Mouse (Mus musculus): Measurements from ENCODE around the gene Bsn. TPM values are rescaled to one million over a fixed set of nuclear protein-coding genes. Genes with fewer than 3 reads are reported as not detected.
A peak's percentile ranks its signal among the peaks of the same experiment; 100 is the strongest.

Gene Bsn
- total RNA-seq, 2 experiments from 2014 or later = 228 to 231 TPM

- DNase-seq (ENCODE audit: low spot score in 2 of 2) = no peak
These were observed 63.6 kb downstream of the Bsn start for GRCm38 (mm10) chr9:108126436-108127180.

DNA sequence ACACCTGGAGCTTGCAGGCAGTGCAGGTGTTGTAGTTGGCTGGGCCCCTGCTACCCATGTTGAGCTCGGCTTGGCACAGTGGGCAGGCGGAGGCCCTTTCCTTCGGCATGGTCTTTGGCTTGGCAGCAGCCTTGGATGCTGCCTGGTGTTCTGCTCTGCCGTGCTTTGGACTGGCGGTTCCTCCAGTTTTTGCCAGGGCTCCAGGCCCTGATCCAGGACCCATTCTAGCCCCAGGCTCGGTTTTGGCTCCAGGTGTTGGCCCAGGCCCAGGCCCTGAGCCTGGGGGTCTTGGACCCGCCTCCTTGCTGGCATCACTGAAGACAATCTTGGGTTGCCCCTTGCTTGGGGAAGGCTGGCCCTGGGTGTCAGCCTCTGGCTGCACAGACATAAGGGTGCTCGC, 64.5 kb downstream of the Bsn start:
- DNase-seq (ENCODE audit: low spot score in 2 of 2) = no peak

GRCm38 (mm10) chr9:108123916-108124315, 66.3 kb downstream of the Bsn start:
- no peak for DNase-seq (ENCODE audit: low spot score in 2 of 2)

GRCm38 (mm10) chr9:108121170-108121969, 68.8 kb downstream of the Bsn start:
- DNase-seq (ENCODE audit: low spot score in 2 of 2) = no peak

- no peak for DNase-seq (ENCODE audit: low spot score in 2 of 2)
These were observed 69.5 kb downstream of the Bsn start for GRCm38 (mm10) chr9:108120671-108121070.

DNA sequence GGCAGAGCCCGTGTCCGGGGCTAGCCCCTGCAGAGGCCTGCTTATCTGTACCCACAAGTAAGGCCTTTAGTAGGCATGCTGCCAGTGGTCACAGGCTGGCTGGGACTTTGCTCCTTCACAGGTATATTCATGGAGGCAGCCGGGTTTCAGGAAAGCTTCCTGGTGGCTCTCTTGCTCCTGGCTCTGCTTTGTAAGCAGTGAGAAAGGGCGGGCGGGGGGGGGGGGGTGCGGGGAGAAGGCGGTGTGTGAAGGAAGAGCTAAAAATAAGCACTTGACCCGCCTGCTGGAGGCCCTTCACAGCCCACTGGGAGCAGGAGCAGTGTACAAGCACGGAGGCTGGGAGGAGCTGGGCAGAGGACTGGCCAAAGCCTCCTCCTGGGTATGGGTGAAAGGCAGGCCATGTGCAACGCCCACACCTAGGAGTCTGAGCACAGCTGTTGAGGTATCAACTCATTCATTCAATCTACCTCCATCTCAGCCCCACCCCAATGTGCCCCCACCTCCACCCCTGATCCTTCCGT, 70.2 kb downstream of the Bsn start:
- no peak for DNase-seq (ENCODE audit: low spot score in 2 of 2)

DNA sequence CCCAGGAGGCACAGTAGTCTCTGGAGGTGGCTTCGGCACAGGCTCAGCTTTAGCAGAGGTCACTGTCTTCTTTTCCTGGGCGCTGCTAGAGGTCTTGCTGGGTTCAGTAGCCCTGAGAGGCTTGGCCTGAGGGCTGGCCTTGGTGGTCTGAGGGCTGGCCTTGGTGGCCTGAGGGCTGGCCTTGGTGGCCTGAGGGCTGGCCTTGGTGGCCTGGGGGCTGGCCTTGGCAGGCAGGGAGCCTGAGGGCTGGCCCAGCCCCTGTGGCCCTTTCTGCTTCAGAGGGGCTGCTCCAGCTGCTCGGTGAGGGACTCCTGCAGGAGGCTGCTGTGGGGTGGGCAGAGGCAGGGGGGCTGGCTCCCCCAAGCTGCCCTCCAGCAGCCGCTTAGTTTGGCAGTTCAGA, 73.0 kb downstream of the Bsn start:
- no peak for DNase-seq (ENCODE audit: low spot score in 2 of 2)

- no peak for DNase-seq (ENCODE audit: low spot score in 2 of 2)
These were observed 74.7 kb downstream of the Bsn start for GRCm38 (mm10) chr9:108115290-108116077.

DNA sequence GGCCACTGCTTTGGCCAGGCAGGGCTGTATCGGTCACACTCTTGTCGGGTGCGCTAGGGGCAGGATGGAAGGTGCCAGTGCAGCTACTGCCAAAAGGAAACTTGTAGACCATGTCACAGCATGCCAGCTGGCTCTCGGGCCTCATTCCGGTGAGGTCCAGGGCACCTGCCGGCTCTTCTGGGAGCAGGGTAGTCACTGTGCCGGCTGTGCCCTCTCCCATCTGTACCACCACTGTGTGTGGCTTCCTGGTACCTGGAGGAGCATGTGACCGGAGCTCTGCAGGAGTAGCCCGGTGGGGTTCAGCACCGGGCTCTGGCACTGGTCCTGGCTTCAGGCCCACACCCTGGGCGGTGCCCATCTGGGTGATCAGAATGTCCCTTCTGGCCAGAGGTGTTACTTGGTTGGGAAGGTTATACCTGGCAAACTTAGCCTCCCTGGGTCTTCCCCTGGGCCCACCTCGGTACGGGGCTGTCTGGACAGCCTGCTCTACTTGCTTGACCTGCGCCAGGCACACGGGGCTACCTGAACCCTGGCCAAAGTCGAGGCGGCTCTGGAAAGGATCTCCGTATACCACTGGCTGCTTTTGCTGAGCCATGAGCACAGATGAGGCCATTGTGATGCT, 77.4 kb downstream of the Bsn start:
- DNase-seq (ENCODE audit: low spot score in 2 of 2) = no peak

DNA sequence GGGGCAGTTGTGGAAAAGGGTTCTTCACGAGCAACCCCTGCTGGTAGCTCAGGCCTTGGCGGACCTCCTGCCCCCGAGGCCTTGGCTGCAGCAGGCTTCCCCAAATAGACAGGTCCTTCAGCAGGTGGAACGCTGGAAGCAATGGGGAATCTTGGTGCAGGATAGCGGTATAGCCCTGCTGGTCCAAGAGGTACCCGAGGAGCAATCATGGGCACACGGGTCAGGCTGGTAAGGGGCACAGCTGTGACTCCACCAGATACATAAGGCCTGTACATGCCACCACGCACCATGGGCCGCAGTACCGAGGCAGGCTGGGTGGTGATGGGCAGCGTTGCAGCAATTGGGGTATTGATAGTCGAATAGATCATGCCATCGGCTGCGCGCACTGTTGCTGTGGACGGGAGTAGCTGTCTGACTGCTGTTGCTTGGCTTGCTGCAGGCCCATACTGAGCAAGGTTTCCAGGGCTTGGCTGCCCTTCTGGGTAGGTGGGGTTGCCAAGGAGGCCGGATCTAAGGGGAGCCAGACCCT, 78.5 kb downstream of the Bsn start:
- no peak for DNase-seq (ENCODE audit: low spot score in 2 of 2)

DNA sequence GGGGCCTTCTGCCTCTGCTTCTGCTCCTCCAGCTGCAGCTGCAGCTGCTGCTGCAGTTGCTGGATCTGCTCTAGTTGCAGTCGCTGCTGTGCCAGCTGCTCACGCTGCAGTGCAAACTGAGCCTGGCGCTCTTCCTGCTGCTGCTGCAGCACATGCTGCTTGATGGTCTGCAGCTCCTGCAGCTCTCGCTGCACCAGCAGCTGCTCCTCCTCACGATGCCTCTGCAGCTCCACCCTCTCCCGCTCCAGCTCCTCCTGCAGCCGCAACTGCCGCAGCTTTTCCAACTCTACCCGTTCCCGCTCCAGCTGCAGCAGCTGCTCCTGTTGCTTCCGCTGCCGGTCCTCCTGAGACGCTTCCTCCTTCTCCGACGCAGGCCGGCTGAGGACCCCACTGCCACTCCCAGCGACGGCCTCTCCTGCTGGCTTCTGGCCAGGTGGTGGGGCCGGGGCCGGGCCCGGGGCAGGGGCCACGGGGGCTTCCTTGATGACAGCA, 79.0 kb downstream of the Bsn start:
- no peak for DNase-seq (ENCODE audit: low spot score in 2 of 2)

DNA sequence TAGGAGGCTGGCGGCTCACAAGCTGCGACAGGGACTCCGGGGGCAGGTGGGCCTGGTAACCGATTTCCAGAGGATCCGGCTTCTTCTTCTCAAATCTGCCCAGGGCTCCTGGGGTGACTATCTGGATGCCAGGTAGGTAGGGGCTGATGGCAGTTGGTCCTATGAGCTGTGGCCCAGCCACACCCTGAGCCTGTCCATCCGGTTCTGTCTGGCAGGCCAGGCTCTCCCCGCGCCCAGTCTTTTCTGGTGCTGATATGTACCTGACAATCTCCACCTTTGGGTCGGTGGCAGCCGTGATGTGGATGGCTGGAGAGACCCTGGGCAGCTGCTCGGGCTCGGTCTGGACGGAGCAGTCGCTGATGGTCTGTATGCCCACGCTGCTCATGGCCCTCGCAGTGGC, 80.0 kb downstream of the Bsn start:
- no peak for DNase-seq (ENCODE audit: low spot score in 2 of 2)

- DNase-seq (ENCODE audit: low spot score in 2 of 2) = no peak
These were observed 82.3 kb downstream of the Bsn start for GRCm38 (mm10) chr9:108107867-108108266.

DNA sequence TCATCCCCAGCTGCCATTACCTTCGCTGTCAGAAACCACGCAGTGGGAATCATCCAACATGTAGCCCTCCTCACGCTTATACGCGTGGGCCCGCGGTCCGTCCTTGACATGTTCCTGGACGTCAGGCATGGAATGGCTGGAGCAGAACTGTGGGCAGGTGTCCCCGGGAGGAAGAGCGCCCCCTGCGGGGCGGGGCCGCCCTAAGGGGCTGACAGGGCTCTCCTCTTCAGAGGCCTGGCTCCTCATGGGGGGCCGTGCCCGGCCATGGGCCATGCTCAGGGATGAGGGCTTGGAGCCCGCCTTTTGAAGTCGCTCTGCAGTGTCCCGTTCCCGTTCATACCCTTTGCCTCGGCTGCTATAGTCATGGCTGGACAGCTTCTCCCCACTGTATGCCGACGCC, 84.1 kb downstream of the Bsn start:
- no peak for DNase-seq (ENCODE audit: low spot score in 2 of 2)

DNA sequence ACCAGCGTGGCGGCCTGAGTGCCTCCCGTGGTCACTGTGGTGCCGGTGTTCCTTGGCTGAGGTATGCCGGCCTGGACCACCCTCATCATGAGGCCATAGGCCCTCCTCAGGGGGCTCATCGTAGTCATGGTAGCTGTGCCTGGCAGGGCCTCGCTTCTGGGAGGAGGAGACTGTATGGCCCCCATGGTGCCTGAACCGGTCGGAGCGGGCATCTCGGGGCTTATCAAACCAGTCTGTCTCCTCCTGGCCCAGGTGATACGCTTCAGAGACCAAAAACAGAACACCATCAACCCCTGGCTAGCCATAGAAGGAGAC, 84.7 kb downstream of the Bsn start:
- DNase-seq (ENCODE audit: low spot score in 2 of 2) = no peak

- DNase-seq (ENCODE audit: low spot score in 2 of 2) = no peak
These were observed 85.2 kb downstream of the Bsn start for GRCm38 (mm10) chr9:108104766-108105548.

GRCm38 (mm10) chr9:108099619-108100018, 90.6 kb downstream of the Bsn start:
- no peak for DNase-seq (ENCODE audit: low spot score in 2 of 2)

DNA sequence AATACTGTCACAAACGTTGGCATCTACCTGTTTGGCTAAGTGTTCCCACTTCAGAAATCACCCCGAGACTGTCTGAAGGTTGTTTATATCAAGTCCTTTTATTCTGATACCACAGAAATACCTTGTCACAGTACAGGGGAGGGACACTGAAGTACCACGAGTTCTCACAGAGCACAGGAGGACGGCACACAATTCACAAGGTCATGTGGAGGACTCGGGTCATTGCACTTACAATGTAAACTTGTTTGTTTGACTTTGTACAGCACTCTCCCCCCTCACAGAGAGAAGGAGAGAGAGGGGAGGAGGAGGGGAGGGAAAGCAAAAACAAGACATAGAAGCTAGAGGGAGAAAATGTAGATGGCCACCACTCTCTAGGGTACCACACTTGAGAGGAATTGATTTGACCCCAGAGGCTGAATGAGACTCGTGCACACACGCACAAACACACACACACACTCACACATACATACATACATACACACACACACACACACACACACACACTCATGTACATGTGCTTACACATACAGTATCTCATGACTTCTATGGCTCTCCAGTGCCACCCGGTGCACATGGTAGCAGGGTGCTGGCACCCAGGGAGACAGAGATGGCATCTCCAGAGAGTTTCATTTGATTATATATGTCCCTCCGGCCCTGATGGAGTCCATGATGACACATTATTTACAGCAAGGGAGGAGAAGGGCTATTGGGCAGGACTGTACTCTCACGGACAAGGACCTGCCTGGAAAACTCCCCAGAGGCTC, 94.1 kb downstream of the Bsn start:
- no peak for DNase-seq (ENCODE audit: low spot score in 2 of 2)

DNA sequence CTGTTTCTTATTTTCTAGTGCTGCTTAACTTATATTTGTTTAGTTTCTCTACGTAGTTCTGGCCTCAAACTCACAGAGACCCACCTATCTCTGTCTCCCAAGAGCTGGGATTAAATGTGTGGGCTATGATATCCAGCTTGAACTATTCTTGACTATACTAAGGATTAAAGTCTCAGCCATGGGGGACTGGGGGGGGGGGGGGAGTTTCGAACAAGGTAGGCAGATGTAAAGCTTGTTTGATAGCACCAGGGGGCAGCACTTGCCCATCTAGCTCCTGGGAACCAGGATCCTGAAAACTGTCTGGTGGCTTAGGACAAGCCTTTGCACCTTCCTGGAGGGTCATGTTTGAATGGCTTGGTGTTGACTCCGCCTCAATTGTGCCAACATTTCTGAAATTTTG, 94.7 kb downstream of the Bsn start:
- DNase-seq (ENCODE audit: low spot score in 2 of 2) = peak in 1 of 2 experiments; percentile 71
